Mouse (Mus musculus) frontal cortex, postnatal 10 days (tissue): ENCODE measurements around the gene Fto.

Experiments used
- DNase-seq, 2 experiments: peaks; one replicate each; pipeline ENCODE4 v3.0.0; 2022; ENCODE audit warnings: low spot score in 2 of 2, mixed read lengths in 1 of 2

Fto gene

DNA sequence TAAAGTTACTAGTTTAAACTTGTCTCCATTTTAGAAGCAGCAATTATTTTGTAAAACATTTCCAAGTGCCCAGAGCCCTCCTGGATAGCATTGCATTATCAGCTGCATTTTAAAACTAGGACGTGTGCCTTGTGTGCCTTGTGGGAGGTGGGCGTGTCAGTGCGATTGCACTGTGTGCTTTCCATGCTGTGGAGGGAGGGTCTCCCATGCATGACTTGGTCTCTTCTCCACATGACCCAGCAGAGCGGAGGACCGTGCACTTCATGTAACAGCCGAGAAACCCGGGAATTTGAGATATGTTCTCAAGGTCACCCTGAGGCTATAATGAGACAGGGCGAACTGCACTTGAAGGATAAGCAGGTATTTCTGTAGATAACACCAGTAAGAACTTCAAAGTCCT, 347.6 kb downstream of the Fto start:
- no peak for DNase-seq

DNA sequence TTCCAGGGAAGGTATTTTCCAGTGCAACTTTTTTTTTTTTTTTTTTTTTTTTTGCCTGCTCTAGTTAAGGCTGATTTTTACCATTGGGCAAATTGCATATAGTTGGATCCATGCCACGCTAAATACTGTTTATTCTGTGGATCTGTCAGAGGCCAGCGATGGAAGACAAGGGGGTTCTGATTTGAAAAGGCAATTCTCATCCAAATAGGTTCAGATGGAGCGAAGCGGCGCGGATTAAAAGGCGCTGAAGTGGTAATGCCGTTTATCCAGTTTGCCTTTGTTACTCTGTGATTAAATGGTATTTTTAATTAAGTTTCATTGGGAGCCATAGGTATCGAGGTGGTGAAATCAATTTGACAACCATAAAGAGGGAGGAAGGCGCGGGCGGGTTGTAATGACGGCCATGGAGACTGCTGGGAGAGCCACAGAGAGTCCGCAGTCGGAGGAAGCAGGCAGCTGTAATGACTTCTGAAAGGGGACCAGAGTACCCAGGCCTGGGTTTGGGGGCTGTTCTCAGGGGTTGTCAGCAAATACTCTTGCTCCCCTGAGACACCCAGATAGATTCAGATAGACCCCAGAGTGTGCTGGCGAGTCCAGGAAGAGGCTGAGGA, 356.2 kb downstream of the Fto start:
- no peak for DNase-seq

DNA sequence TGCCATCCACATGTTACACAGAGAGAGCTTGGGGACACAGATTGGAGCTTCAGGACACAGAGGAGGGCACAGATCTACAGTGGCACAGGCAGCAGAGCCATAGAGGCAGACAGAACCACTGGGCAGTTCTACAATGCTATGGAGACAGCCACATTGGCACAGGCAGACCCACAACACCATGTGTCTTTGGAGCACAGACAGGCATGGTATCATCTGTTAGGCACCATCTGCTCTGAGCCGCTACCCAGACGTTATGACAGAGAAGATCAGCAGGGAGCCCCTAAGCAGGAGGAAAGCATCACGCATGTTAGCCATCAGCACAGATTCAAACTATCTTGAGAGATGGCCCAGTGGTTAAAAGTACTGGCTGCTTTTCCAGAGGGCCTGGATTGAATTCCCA, 363.6 kb downstream of the Fto start:
- DNase-seq: no peak

DNA sequence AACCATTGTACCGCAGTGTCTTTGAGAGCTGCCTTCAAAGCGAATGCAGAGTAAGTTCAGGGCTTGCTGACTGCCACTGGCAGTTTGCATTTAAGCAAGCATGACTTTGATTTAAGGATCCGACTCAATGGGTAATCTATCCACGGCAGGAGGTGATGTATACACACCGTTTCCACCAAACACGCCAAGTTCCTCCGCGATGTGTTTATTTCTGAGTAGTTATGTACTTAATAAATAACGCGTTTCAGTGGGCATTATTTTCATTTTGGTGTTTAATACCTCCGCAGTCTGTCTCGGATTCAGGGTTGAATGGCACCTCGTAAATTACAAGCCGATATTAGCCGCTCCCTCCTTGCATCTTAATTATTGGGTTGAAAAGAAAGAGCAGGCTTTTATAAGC, 366.1 kb downstream of the Fto start:
- DNase-seq: no peak

DNA sequence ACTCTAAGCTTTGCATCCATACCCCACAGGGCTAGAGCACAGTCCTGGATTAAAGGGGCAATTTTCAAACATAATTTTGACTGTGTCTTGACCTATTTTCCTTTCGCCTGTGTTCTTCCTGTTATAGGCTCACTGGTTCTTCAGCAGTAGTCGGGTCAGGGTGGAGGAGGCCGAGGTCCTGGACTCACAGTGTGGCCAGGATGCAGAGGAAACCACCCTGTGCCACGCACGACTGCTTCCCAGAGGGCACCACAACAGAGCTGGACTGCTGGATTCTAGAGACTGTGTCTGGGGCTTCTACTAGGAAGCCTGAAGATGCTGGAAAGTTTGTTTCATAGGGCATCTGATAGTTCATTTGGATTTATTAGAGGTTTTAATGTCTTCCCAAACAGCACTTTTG, 366.8 kb downstream of the Fto start:
- DNase-seq: no peak

DNA sequence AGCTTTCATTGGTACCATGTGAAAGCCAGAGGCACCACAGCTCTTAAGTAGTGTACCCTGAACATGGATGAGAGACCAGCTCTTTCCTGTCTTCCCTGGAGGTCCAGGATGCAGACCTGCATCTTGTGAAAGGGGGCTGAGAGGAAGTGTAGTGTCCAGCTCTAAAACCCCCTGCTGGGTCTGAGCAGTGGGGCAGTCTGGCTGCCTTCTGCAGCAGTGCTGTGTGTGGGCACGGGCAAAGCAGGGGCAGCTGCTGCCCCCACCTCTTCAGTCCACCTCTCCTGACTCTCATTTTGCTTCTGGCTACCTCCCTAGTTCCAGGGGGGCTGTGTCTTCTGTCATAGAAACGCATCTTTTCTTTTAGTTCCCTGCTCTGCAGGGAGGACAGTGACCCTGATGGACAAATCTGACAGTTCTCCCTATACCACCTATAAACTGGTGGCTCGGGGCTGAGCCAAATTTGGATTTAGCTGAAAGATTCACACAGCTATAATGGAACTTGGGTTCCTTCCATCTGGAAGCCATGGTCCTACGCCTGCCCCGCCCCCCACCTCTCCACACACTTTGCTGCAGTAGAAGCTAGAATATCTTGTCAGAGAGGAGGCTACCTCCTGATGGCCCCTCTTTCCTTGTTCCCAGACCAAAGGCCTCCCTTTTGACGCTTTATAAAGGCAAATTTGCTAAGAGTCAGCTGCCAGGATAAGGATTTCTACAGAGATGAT, 371.4 kb downstream of the Fto start:
- DNase-seq: no peak

DNA sequence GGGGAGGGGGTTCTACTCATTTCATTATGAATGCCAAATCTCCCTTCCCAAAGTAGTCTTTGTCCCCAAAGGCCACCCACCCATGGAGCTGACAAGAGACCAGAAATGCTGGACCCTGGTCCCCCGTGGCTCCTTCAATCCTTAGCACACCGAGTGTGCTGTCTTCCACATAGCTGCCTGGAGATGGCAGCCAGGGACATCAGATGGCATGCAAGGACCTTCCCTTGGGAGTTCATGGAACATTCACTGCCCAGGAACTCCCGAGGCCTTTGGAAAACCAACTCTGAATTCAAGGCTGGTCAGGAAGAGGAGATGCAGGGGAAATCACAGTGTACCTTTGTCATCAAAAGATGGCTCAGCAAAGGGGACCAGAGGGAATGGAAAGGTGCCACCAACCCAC, 372.1 kb downstream of the Fto start:
- DNase-seq: no peak

DNA sequence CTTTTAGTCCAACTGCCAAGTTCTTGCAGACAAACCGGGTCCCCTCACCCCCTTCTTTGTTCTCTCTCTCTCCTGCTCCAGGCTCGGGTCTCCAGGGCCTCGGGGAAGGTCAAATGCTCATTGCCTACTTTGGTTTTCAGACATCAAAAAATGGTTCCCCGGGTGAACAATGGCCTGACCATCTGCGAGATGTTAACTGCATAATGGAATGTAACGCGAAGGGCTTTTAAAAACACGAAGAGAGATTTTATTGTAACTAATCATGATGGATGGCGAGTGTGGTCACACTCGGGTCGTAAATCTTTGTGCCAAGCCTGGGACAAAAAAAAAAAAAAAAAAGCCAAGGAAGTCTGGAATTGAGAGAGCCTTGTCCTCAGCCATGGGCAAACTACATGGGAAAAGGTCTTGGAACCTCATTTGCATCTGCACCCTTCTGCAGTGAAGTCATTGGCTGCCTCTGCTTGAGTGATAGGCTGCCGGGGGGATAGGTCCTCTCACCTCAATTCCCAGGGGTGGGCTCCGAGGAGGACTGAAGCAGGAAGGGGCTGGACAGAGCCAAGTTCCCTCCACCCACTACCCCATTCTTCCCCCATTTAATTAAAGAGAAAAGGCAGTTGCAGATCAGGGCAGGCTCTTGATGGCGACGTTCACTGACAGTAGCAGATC, 378.9 kb downstream of the Fto start:
- DNase-seq: no peak

DNA sequence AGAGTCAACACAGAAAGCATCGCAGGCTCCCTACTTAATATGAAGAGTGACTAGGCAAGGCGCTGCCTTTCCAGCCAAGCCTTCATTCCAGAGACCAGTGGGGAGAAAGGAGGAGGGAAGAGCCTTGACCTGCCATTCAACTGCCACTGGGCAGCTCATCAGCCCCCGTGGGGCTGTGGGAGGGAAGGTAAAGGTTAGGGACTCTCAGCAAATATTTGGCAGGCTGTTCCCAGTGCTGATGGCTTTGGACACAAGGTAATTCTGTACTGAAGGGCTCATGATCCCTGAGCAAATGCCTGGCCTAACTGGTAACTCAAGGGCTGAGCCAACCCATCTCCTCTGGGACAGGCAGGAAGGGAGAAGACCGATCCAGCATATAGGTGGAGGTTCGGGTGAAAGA, 393.2 kb downstream of the Fto start:
- no peak for DNase-seq

DNA sequence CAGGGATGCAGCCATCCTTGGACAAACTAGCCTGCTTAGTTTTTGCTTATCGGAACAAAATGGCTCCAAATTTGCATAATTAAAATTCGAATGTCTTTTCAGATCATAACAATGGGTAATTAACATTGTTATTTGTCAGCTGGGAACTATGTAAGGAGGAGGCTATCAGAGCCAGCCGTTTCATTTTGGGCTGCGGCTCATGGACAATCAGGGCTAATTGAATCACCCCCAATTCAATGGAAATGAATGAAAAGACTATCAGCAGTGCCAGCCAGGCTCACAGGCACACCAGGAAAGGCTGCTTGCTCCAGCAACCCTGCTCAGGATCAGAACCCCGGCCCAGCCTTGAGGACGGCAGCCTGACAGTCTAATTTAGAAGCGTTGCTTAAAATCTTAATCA, 395.3 kb downstream of the Fto start:
- DNase-seq: no peak

DNA sequence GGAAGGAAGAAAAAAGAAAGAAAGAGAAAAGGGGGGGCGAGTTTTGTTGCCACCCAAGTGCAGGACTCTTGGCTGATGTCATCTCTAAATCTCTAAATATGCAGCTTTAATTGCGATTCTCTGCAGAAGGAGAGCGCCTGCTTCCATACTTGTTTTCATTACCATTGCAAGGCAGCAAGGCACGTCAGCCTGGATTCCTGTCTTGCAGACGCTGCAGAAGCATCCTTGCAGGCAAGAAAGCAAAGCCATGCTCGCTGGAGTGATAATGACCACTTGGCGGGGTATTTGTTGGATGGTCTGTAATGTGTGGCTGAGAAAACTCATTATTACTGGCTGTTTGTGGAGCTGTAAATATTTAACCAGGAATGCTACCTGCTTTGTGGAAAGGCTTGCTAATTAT, 396.4 kb downstream of the Fto start:
- no peak for DNase-seq

DNA sequence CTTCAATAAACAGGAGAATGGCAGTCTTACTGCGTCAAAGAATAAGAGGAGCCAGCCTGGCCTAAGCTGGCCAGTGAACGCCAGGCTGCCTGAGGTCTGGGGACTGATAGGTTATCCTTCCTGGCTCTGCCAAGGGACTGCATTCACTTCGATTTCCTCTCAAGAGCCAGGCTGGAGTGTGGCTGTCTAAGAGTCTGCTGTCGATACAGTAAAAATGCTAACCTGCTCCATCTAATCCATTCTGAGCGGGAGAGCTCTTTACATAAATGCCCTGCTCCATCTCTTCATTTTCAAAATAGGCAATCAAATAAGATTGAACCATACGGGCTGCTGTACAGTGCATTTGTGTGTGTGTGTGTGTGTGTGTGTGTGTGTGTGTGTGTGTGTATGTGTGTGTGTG, 397.9 kb downstream of the Fto start:
- DNase-seq: no peak

DNA sequence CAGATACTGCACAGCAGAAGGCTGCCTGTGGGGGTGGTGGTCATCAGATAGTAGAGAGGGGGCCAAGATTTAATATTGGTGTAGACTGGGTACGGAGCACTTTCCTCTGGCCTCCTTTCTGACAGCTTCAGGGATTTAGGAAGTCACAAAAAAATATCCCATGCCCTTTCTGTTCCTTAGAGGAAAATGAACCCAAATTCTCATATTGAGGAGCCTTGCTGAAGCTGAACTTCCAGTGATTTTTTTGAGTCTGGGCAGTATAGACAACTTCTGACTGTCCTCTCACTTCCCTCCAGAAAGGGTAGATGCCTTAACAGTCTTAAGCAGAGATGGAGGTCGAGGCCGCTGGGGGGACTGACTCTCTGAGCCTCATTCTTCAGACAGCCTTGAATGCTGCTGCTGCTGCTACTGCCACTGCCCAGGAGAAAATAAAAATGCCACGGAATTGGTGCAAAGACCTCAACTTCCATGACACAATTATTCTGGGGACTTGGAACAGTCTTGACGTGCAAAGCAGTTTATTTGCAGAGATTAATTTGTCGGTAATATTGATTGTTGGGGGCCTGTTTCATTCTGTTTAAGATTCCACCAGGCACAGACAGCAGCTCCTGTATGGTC, 398.8 kb downstream of the Fto start:
- no peak for DNase-seq

DNA sequence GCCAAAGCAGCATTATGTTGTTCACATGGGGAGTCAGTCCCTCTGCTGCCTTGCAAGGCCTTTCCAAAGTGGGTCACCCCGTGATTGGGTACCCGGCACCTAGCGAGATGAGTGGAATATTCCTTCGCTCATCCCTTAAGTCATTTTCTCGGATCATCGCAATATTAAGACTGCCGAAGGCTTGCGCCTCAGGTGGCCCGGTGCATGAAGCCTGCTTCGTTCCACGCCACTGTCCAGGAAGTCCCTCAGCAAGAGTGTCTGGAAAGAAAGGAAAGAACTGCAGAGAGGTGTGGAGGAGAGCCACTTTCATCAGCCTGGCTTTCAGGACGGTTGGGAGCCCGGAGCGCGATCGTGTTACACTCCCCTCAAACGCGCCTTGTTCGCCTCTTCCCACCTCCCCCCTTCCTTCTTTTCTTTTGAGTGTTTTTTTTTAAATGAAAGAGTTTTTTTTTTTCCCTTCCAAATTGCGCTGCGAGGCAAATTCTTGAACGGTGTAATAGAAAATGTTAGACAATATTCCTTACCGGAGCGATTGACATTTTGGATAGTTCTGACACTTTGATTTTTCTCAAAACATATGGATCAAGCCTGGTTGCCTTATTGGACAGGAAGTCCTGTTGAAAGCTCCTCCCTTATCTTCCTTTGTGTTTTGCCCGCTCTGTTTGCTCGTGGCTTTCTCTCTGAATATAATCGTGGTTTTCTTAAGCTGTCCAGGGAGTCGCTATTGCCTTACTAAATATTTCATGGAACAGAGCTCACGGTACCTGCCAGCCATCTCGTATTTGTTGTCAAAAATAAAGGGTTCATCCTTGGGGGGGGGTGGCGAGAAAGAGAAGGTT, 399.6 kb downstream of the Fto start:
- no peak for DNase-seq

DNA sequence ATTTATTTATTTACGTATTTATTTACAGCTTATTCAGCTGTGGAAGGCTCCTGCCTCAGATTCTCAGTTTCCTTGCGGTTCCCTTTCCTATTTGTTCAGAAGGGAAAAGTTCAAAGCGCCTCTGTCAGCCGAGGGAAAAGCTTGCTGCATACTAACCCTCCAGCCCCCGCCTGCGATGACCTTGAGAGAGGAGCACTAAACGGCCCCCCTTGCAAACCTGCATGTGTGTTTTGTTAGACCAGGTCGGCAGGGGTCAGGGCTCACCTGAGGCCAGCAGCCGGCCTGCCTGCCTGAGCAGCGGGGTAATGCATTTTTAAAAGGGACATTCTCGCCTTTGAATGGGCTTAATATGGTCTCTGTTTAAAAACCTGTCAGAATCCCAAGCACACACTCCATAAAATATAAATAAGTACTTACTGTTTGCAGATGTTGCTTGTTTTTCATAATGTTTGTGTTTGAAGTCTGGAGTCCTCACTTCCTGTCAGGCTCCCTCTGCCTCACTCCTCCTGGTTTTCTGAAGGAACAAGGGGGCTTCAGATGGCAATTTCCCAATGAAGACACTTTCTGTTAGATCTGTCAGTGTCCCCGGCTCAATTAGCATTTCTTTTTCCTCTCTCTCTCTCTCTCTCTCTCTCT, 400.5 kb downstream of the Fto start:
- DNase-seq: no peak

DNA sequence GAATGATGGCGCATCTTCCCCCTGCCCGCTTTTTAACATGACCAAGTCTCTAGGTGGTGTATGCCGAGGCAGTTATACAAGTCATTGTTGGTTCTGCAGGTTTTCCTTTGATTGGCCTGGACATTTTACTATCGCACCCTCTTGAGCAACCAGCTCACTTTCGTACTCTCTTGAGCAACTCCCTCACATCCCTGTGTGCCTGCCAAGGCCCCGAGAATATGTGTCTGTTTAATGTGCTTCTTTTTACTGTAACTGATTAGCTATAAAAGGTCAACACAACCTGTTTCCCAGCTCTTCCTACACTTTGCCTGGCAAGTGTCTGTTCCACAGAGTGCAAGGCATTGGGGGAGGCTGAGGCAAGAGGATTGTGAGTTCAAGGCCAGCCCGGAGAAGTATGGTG, 401.4 kb downstream of the Fto start:
- no peak for DNase-seq

DNA sequence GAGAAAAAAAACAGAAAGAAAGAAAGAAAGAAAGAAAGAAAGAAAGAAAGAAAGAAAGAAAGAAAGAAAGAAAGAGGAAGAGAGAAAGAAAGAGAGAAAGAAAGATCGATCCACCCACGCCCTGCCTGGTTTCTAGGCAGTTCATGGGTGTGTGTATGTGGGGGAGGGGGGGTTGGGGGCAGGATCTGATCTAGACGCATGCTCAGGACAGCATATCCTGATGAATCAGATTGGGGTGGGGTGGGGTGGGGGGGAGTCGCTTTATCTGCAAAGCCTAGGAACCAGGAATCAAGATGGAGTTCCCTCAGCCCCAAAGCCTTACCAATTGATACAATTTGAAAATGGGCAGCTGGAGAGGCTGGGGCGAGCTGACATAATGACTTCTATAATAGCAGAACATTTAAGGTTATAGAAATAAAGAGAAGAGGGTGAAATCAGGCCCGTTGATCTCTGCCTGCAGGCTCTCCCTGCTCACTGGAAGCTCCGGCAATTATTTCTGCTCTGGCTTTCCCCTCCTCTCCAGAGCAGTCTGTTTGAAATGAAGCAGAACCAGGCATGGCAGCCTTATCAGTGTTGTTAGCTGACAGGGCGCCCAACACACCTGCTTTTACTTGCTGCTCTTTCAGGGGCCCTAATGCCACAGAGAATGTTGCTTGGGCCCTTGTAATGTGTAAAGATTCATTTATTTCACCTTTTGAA, 402.2 kb downstream of the Fto start:
- DNase-seq: no peak
